In the genomic region with DNA sequence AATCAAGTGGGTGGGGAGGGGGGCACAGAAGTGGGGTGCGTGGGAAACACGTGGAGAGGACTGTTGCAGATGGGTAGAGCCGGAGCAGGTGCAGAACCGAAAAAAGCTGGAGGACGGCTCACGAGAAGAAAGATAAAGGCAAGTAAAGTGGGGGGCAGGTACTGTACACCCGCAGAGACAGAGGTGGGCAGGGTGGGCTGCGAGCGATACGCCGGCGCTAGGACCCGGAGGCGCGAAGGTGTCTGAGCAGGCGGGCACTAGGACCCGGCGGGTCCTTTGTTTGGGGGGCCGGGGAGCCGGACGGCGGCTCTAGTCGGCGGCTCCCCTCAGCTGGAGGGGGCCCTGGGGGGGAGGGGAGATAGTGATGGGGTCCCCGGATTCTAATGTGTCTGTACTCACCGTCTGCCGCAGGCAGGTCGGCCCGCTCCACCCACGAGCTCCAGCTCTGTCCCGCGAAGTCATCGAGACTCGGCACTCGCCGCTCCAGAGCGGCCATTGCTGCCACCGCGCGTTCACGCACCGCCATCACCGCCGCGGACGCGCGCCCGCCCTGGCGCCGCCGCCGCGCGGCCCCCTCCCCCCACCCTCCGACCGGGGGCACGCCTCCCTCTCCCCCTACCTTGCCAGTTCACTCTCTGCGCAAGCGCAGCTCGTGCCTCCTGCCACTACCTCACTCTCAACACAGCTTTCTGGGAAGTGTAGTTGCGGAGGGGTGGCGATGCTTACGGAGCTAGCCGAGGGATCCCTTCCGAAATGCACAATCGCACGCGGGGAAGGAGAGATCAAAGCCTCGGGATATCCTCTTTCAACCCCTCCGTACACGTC, we compare ENCODE assay signal across 8 mouse cellular contexts. TPM values are rescaled to one million over a fixed set of nuclear protein-coding genes. Genes with fewer than 3 reads are reported as not detected.
DNase-seq lines count a peak whose midpoint lies in the region; ATAC-seq lines count a peak whose summit lies in the region.

No protein-coding gene starts in this region.

- H3K4me1 ChIP-seq in hindbrain, embryonic 16.5 days (ENCODE audit: control insufficient read depth, insufficient read depth, low read depth, low read length), result peaks cover 22% of the 10 kb centered on the region

- no peaks in the 10 kb centered on the region for H3K79me2 ChIP-seq in macrophage (ENCODE audit: inconsistent target)

- under 1% methylated on average over 72 of the region's 72 CpGs for WGBS in hindbrain, embryonic 16.5 days
- WGBS in macrophage (ENCODE audit: missing documents), result under 1% methylated on average over 63 of the region's 72 CpGs

- H3K4me2 ChIP-seq in hindbrain, embryonic 16.5 days (ENCODE audit: low read length), result peak overlapping the region; percentile 90

- peaks cover 10% of the 10 kb centered on the region for H3K36me3 ChIP-seq in hindbrain, embryonic 16.5 days (ENCODE audit: control insufficient read depth, insufficient read depth, low read length)
- H3K36me3 ChIP-seq in macrophage (ENCODE audit: inconsistent target), result 0 out of 2 replicates have a peak, but pooled peaks cover 4% of the 10 kb centered on the region

- peak; percentile 88 for DNase-seq in WW6 (ENCODE audit: low read depth, low spot score)
- peak; percentile 78 to 93 for DNase-seq in cerebellum, postnatal 4 days (ENCODE audit: low spot score in 2 of 2)
- DNase-seq in gastrocnemius, adult 18-20 months (ENCODE audit: low spot score), result peak; percentile 94
- peak; percentile 92 to 95 for DNase-seq in left cerebral cortex, adult 18-20 months (ENCODE audit: low spot score in 2 of 2)
- DNase-seq in right cerebral cortex, adult 18-20 months, result peak; percentile 96
- DNase-seq in urinary bladder, postnatal 10 days (ENCODE audit: low spot score), result peak; percentile 74

- no peaks in the 10 kb centered on the region for H3K9me3 ChIP-seq in hindbrain, embryonic 16.5 days (ENCODE audit: control insufficient read depth, low read length)

- H3K4me3 ChIP-seq in hindbrain, embryonic 16.5 days (ENCODE audit: low read length), result peak overlapping the region; percentile 50
- peak overlapping the region; percentile 59 for H3K4me3 ChIP-seq in macrophage (ENCODE audit: inconsistent target)

- no peaks in the 10 kb centered on the region for H3K27me3 ChIP-seq in hindbrain, embryonic 16.5 days (replicated peaks; ENCODE audit: control insufficient read depth, insufficient read depth, low read length)

- ATAC-seq in hindbrain, embryonic 16.5 days, result peak; percentile 95

- peak overlapping the region; percentile 97 for H3K27ac ChIP-seq in hindbrain, embryonic 16.5 days (ENCODE audit: low read depth, low read length)
- H3K27ac ChIP-seq in macrophage, result peak overlapping the region; percentile 39

- H3K9ac ChIP-seq in hindbrain, embryonic 16.5 days (ENCODE audit: low read depth, low read length), result peak overlapping the region; percentile 81

RNA-seq across cellular contexts. Expression of a gene that starts 0.6 kb away (rescaled TPM):
- 1 to 10 TPM; 5.9 to 6.2 TPM for total RNA-seq in gastrocnemius, adult 18-20 months (2021)
- 19.6 and 21.4 TPM in 2 replicates for polyA plus RNA-seq in hindbrain, embryonic 16.5 days (2015; fragmentation: Nextera tagmentation; extraction: Ambion mirVana)
- total RNA-seq in left cerebral cortex, adult 18-20 months (2021), result 10 to 100 TPM; 22.9 to 27.9 TPM
- total RNA-seq in macrophage (2018; cell fraction: chromatin; rRNA removed), result 10 to 100 TPM in 10 of 26 experiments, 1 to 10 TPM in 16; 2.7 to 19.4 (median 9.2) TPM
- 1 to 10 TPM in 24 of 26 experiments, under 1 TPM in 2; 0.86 to 3.7 (median 2.4) TPM for total RNA-seq in macrophage (2018; cell fraction: cytosol; rRNA removed)
- total RNA-seq in macrophage (2018; cell fraction: nucleus; rRNA removed), result 10 to 100 TPM in 2 of 26 experiments, 1 to 10 TPM in 24; 2.5 to 11.4 (median 6.3) TPM
- polyA plus RNA-seq in macrophage (2018), result 1.9 to 3.0 TPM (median 2.4 TPM) in 3 replicates

RNA-seq across cellular contexts. Expression of a gene that starts 9.1 kb away (rescaled TPM):
- total RNA-seq in gastrocnemius, adult 18-20 months (2021), result 1 to 10 TPM; 3.0 to 3.2 TPM
- polyA plus RNA-seq in hindbrain, embryonic 16.5 days (2015; fragmentation: Nextera tagmentation; extraction: Ambion mirVana), result 2.7 and 3.9 TPM in 2 replicates
- 10 to 100 TPM; 20.6 to 21.4 TPM for total RNA-seq in left cerebral cortex, adult 18-20 months (2021)
- total RNA-seq in macrophage (2018; cell fraction: chromatin; rRNA removed), result 10 to 100 TPM in 22 of 26 experiments, 1 to 10 TPM in 4; 6.3 to 31.6 (median 18.3) TPM
- total RNA-seq in macrophage (2018; cell fraction: cytosol; rRNA removed), result 10 to 100 TPM in 11 of 26 experiments, 1 to 10 TPM in 15; 3.8 to 15.7 (median 9.1) TPM
- total RNA-seq in macrophage (2018; cell fraction: nucleus; rRNA removed), result 10 to 100 TPM in 25 of 26 experiments, 1 to 10 TPM in 1; 9.1 to 38.3 (median 21.6) TPM
- polyA plus RNA-seq in macrophage (2018), result 7.2 to 11.4 TPM (median 8.4 TPM) in 3 replicates

RNA-seq across cellular contexts. Expression of a gene that starts 16.3 kb away (rescaled TPM):
- total RNA-seq in gastrocnemius, adult 18-20 months (2021), result 100 to 1,000 TPM; 213 to 250 TPM
- polyA plus RNA-seq in hindbrain, embryonic 16.5 days (2015; fragmentation: Nextera tagmentation; extraction: Ambion mirVana), result 0.35 and 1.4 TPM in 2 replicates
- total RNA-seq in left cerebral cortex, adult 18-20 months (2021), result 1 to 10 TPM; 2.3 TPM
- total RNA-seq in macrophage (2018; cell fraction: chromatin; rRNA removed), result under 1 TPM in 3 of 26 experiments, not detected in 23; 0.13 to 0.24 (median 0.18) TPM
- total RNA-seq in macrophage (2018; cell fraction: cytosol; rRNA removed), result under 1 TPM in 4 of 26 experiments, not detected in 22; under 0.01 to 0.10 (median 0.05) TPM
- under 1 TPM in 2 of 26 experiments, not detected in 24; 0.14 to 0.16 TPM for total RNA-seq in macrophage (2018; cell fraction: nucleus; rRNA removed)
- polyA plus RNA-seq in macrophage (2018), result 0.04 TPM in 1 of 3 replicates, not detected in the others

RNA-seq across cellular contexts. Expression of a gene that starts 24.0 kb away (rescaled TPM):
- total RNA-seq in gastrocnemius, adult 18-20 months (2021), result 10 to 100 TPM; 23.9 to 26.3 TPM
- polyA plus RNA-seq in hindbrain, embryonic 16.5 days (2015; fragmentation: Nextera tagmentation; extraction: Ambion mirVana), result 9.8 and 13.3 TPM in 2 replicates
- total RNA-seq in left cerebral cortex, adult 18-20 months (2021), result 10 to 100 TPM; 78.2 to 79.7 TPM
- total RNA-seq in macrophage (2018; cell fraction: chromatin; rRNA removed), result 1 to 10 TPM in 9 of 26 experiments, under 1 TPM in 15, not detected in 2; 0.12 to 5.3 (median 0.65) TPM
- 1 to 10 TPM in 4 of 26 experiments, under 1 TPM in 22; 0.14 to 1.3 (median 0.62) TPM for total RNA-seq in macrophage (2018; cell fraction: cytosol; rRNA removed)
- total RNA-seq in macrophage (2018; cell fraction: nucleus; rRNA removed), result 1 to 10 TPM in 12 of 26 experiments, under 1 TPM in 14; 0.32 to 5.2 (median 0.94) TPM
- polyA plus RNA-seq in macrophage (2018), result 0.90 to 2.1 TPM (median 1.1 TPM) in 3 replicates

RNA-seq across cellular contexts. Expression of a gene that starts 46.6 kb away (rescaled TPM):
- 10 to 100 TPM; 50.6 to 56.2 TPM for total RNA-seq in gastrocnemius, adult 18-20 months (2021)
- polyA plus RNA-seq in hindbrain, embryonic 16.5 days (2015; fragmentation: Nextera tagmentation; extraction: Ambion mirVana), result 235 and 246 TPM in 2 replicates
- total RNA-seq in left cerebral cortex, adult 18-20 months (2021), result 10 to 100 TPM; 68.9 to 76.7 TPM
- 10 to 100 TPM in 21 of 26 experiments, 1 to 10 TPM in 5; 3.3 to 39.8 (median 21.6) TPM for total RNA-seq in macrophage (2018; cell fraction: chromatin; rRNA removed)
- total RNA-seq in macrophage (2018; cell fraction: cytosol; rRNA removed), result 100 to 1,000 TPM in 13 of 26 experiments, 10 to 100 TPM in 13; 67.4 to 197 (median 110) TPM
- total RNA-seq in macrophage (2018; cell fraction: nucleus; rRNA removed), result 10 to 100 TPM; 13.8 to 96.6 (median 42.6) TPM
- 106 to 127 TPM (median 113 TPM) in 3 replicates for polyA plus RNA-seq in macrophage (2018)

Comparison
In these comparisons a context has a peak if more than half of its experiments do, and no peak if none do; other contexts are left out.
1. Peak in every context shown above with its lines: DNase-seq, ATAC-seq, H3K4me3 ChIP-seq and H3K27ac ChIP-seq.
2. RNA of a gene that starts 9.1 kb away (total RNA-seq): 20.6 to 21.4 TPM in left cerebral cortex, adult 18-20 months; 3.0 to 3.2 TPM in gastrocnemius, adult 18-20 months; every median in the first group is over 4 times any median in the second.
3. RNA of a gene that starts 16.3 kb away (total RNA-seq): 213 to 250 TPM in gastrocnemius, adult 18-20 months; 2.3 TPM in left cerebral cortex, adult 18-20 months; every median in the first group is over 10 times any median in the second.